Mouse (Mus musculus) small intestine, adult 2 months (tissue): Measurements from ENCODE around the gene Arhgef38.

Source experiments
- CTCF ChIP-seq: fragments of 200-500 bp; IDR thresholded peaks from 2 replicates; pipeline ENCODE4 v1.5.1; 2012; ENCODE audit warnings: low read depth, mild to moderate bottlenecking, control low read depth, inconsistent platforms, low read length, moderate library complexity, mixed read lengths; ENCODE audit not compliant: insufficient replicate concordance, insufficient read length; ENCODE audit errors: extremely low read depth
- POLR2A ChIP-seq: fragments of 200-500 bp; IDR thresholded peaks from 2 replicates; pipeline ENCODE4 v1.6.1; 2012; ENCODE audit warnings: low read depth, mild to moderate bottlenecking, control low read depth, inconsistent platforms, low read length, moderate library complexity

DNA sequence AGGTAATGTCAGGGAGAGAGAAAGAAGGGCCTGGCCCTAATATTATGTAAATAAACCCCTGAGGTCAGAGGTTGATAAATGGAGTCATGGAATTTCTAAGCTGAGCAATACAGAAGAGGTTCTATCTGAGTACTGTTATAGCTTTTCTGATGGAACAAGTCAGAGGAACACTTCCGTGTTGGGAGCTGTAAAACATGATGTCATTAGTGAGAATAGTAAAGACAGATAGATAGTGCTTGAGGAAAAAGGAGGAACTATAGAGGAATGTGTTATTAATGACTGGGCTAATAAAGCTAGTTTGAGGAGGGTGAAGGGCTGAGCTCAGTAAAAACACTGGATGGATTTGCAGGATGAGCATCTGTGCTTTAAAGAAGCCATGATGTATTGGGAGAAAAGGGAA, 140.4 kb downstream of the Arhgef38 start:
- TF ChIP-seq CTCF (no peak), POLR2A (no peak)
